Mouse (Mus musculus): ENCODE measurements around the gene LTO1. TPM values are rescaled to one million over a fixed set of nuclear protein-coding genes. Genes with fewer than 3 reads are reported as not detected.
"Not testable (repeated sequence)": the region's sequence is repeated elsewhere in the genome, so short reads cannot be mapped to it uniquely, and the experiment has no call there.

Gene LTO1
- polyA plus RNA-seq, 1 experiment: 32.7 TPM

GRCm38 (mm10) chr7:144895305-144896111 lies 19.4 kb upstream of the LTO1 start:
- peak; percentile 79; the same call in 1 of the 2 replicates for TF ChIP-seq CTCF (IDR thresholded peaks at IDR 0.05; ENCODE audit: control insufficient read depth, insufficient read depth, insufficient replicate concordance, low read depth, low read length)
- TF ChIP-seq POLR2A (IDR thresholded peaks at IDR 0.05; ENCODE audit: control insufficient read depth, low read depth, low read length): no peak
- H3K27me3 ChIP-seq (ENCODE audit: control insufficient read depth, insufficient read depth, low read length): peaks cover 8% of the 10 kb centered on the region
- H3K4me1 ChIP-seq (ENCODE audit: control insufficient read depth, insufficient read depth, low read length): peaks cover 22% of the 10 kb centered on the region
- no peak overlapping the region for H3K27ac ChIP-seq (ENCODE audit: control insufficient read depth, insufficient read depth, low read depth, low read length)
- H3K36me3 ChIP-seq (ENCODE audit: control insufficient read depth, insufficient read depth, low read length): no peaks in the 10 kb centered on the region
- peak overlapping the region; percentile 64 for H3K4me3 ChIP-seq (ENCODE audit: control insufficient read depth, low read depth, low read length)

- peaks cover 8% of the 10 kb centered on the region for H3K27me3 ChIP-seq (ENCODE audit: control insufficient read depth, insufficient read depth, low read length)
- no peak within 1 kb of the TSS for H3K27ac ChIP-seq (ENCODE audit: control insufficient read depth, insufficient read depth, low read depth, low read length)
- peaks cover 22% of the 10 kb centered on the region for H3K4me1 ChIP-seq (ENCODE audit: control insufficient read depth, insufficient read depth, low read length)
Measured at GRCm38 (mm10) chr7:144896294-144897218, 18.3 kb upstream of the LTO1 start, which contains the start of gene Fgf15. Gene Fgf15, plus strand, starts transcription at chr7:144896531.

GRCm38 (mm10) chr7:144898506-144898905 lies 16.4 kb upstream of the LTO1 start:
- no peak for TF ChIP-seq POLR2A (IDR thresholded peaks at IDR 0.05; ENCODE audit: control insufficient read depth, low read depth, low read length)
- TF ChIP-seq CTCF (IDR thresholded peaks at IDR 0.05; ENCODE audit: control insufficient read depth, insufficient read depth, insufficient replicate concordance, low read depth, low read length): no peak
- Histone ChIP-seq H3K27ac (ENCODE audit: control insufficient read depth, insufficient read depth, low read depth, low read length) (no peak overlapping the region), H3K4me1 (ENCODE audit: control insufficient read depth, insufficient read depth, low read length) (peaks cover 22% of the 10 kb centered on the region)

More at GRCm38 (mm10) chr7:144896294-144897218, 18.3 kb upstream of the LTO1 start, which contains the start of gene Fgf15:
- no peak for TF ChIP-seq POLR2A (IDR thresholded peaks at IDR 0.05; ENCODE audit: control insufficient read depth, low read depth, low read length)
- TF ChIP-seq CTCF (IDR thresholded peaks at IDR 0.05; ENCODE audit: control insufficient read depth, insufficient read depth, insufficient replicate concordance, low read depth, low read length): no peak
- H3K4me3 ChIP-seq (ENCODE audit: control insufficient read depth, low read depth, low read length): peak within 1 kb of the TSS; percentile 64
- no peaks in the 10 kb centered on the region for H3K36me3 ChIP-seq (ENCODE audit: control insufficient read depth, insufficient read depth, low read length)

DNA sequence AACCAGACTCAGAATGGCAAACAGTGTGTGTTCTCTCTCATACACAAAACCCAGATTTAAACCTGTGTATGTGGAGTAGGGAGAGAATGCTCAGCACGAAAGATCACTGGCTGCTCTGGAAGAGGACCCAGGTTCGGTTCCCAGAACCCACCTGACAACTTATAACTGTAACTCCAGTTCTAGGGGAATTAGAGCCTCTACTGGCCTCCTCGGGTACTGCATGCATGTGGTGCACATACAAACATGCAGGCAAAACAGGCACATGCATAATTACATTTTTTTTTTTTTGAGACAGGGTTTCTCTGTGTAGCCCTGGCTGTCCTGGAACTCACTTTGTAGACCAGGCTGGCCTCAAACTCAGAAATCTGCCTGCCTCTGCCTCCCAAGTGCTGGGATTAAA lies 9.4 kb upstream of the LTO1 start:
- H3K4me3 ChIP-seq (ENCODE audit: control insufficient read depth, low read depth, low read length); H3K27me3 ChIP-seq (ENCODE audit: control insufficient read depth, insufficient read depth, low read length); H3K4me1 ChIP-seq (ENCODE audit: control insufficient read depth, insufficient read depth, low read length); H3K27ac ChIP-seq (ENCODE audit: control insufficient read depth, insufficient read depth, low read depth, low read length); H3K36me3 ChIP-seq (ENCODE audit: control insufficient read depth, insufficient read depth, low read length): not testable (repeated sequence)

More at GRCm38 (mm10) chr7:144898506-144898905, 16.4 kb upstream of the LTO1 start:
- Histone ChIP-seq H3K36me3 (ENCODE audit: control insufficient read depth, insufficient read depth, low read length) (no peaks in the 10 kb centered on the region), H3K4me3 (ENCODE audit: control insufficient read depth, low read depth, low read length) (no peak overlapping the region), H3K27me3 (ENCODE audit: control insufficient read depth, insufficient read depth, low read length) (peaks cover 8% of the 10 kb centered on the region)

DNA sequence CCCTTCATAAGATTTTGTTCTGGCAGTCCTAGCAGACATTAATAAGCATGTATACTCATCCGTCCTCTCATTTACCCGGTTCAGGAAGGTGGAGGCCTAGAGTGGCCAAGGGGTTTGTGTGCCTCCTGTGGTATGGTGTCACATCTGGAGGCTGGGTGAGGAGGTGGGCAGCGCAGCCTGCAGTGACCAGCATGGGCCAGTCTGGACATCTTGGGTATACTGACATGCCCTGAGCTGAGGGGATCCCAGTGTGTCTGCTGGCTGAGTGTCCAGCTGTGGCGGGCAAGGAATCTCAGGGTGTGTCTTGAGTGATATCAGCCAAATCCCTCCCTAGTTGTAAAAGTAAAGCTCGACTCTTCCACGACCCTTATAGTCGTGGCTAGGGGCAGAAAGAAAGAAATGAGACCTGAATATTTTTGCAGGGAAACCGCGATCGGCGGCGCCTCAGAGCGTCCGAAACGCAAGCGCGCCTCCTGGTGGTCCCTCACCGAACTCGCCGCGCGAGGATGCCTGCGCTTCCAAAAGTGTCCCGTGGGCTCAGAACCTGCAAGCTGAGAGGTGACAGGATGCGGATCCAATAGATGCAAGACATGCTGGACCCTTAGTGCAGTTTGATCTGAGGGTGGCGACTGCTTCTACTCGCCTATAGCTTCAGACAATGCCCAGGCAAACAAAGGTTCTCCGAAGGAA lies 8.0 kb upstream of the LTO1 start:
- H3K27ac ChIP-seq (ENCODE audit: control insufficient read depth, insufficient read depth, low read depth, low read length): no peak overlapping the region
- TF ChIP-seq POLR2A (IDR thresholded peaks at IDR 0.05; ENCODE audit: control insufficient read depth, low read depth, low read length) (no peak), CTCF (IDR thresholded peaks at IDR 0.05; ENCODE audit: control insufficient read depth, insufficient read depth, insufficient replicate concordance, low read depth, low read length) (peak; percentile 84)
- no peaks in the 10 kb centered on the region for H3K4me1 ChIP-seq (ENCODE audit: control insufficient read depth, insufficient read depth, low read length)

GRCm38 (mm10) chr7:144907793-144908192 lies 7.1 kb upstream of the LTO1 start:
- Histone ChIP-seq H3K27me3 (ENCODE audit: control insufficient read depth, insufficient read depth, low read length) (no peaks in the 10 kb centered on the region), H3K36me3 (ENCODE audit: control insufficient read depth, insufficient read depth, low read length) (no peaks in the 10 kb centered on the region), H3K4me1 (ENCODE audit: control insufficient read depth, insufficient read depth, low read length) (no peaks in the 10 kb centered on the region), H3K27ac (ENCODE audit: control insufficient read depth, insufficient read depth, low read depth, low read length) (no peak overlapping the region), H3K4me3 (ENCODE audit: control insufficient read depth, low read depth, low read length) (no peak overlapping the region)
- no peak for TF ChIP-seq CTCF (IDR thresholded peaks at IDR 0.05; ENCODE audit: control insufficient read depth, insufficient read depth, insufficient replicate concordance, low read depth, low read length)
- TF ChIP-seq POLR2A (IDR thresholded peaks at IDR 0.05; ENCODE audit: control insufficient read depth, low read depth, low read length): no peak

More for the DNA sequence above, 8.0 kb upstream of the LTO1 start:
- Histone ChIP-seq H3K4me3 (ENCODE audit: control insufficient read depth, low read depth, low read length) (peak overlapping the region; percentile 60), H3K36me3 (ENCODE audit: control insufficient read depth, insufficient read depth, low read length) (no peaks in the 10 kb centered on the region), H3K27me3 (ENCODE audit: control insufficient read depth, insufficient read depth, low read length) (no peaks in the 10 kb centered on the region)
